ENCODE assay signal across 10 mouse cellular contexts in the genomic region with DNA sequence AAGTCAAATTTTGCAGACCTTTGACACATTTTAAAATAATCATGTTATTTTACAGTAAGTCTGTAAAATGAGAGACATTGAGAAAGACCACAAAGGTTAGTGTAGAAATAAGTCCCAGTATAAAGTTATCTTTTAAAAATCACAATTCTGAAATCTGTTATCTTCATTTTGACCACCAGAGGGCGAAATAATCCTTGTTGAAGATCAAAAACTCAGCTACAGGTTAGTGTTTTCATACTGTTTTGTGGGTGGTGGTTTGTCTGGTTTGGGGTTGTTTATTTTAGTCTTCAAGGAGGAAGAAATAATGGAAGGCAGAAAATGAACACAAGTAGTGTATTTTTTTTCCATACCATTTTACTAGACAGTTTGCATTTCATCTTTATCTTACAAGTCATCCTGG.
A peak's percentile ranks its signal among the peaks of the same experiment; 100 is the strongest.
DNase-seq lines count a peak whose midpoint lies in the region; TF ChIP-seq lines count a peak whose summit lies in the region.
"Had no signal": no experiment of that assay in that cellular context is flagged by ENCODE, and none has a peak within 500 bp of the region (broad histone marks: within the 10 kb centered on the region; RNA-seq: fewer than 3 reads in every experiment).

No protein-coding gene starts in this region.

- TF ChIP-seq POLR2A in cerebellum, adult 2 months (IDR thresholded peaks at IDR 0.05; ENCODE audit: borderline replicate concordance, insufficient read depth, low read length), result no peak
- no peak for TF ChIP-seq POLR2A in liver, adult 2 months (IDR thresholded peaks at IDR 0.05; ENCODE audit: extremely low read depth, insufficient read depth, low read length)

- no peak overlapping the region for H3K27ac ChIP-seq in cerebellum, adult 2 months (ENCODE audit: insufficient read depth, low read length)
- H3K27ac ChIP-seq in liver, adult 2 months (replicated peaks; ENCODE audit: insufficient read depth, low read depth, low read length), result no peak overlapping the region
- H3K27ac ChIP-seq: embryonic facial prominence, embryonic 15.5 days had no signal

- H3K79me2 ChIP-seq in liver, adult 2 months (ENCODE audit: control insufficient read depth, insufficient read depth, low read length), result no peaks in the 10 kb centered on the region

- peak in 1 of 2 experiments; percentile 54 for DNase-seq in cerebellum, adult 2 months
- no peak for DNase-seq in cerebellum, adult 11 months
- peak; percentile 31 for DNase-seq in liver, adult 2 months (ENCODE audit: extremely low read depth, low read depth, low spot score)
- no peak for DNase-seq in liver
- DNase-seq in brain, embryonic 18.5 days (ENCODE audit: low read depth, low spot score), result peak; percentile 16
- peak; percentile 44 for DNase-seq in mesoderm, embryonic 11.5 days (ENCODE audit: low read depth, low spot score)
- no peak for DNase-seq in right cerebral cortex, adult 18-20 months
- DNase-seq in ovary, postnatal 10 days (ENCODE audit: low spot score), result no peak
- DNase-seq: layer of hippocampus, adult 9-11 months had no signal

- no peak overlapping the region for H3K9ac ChIP-seq in liver, adult 2 months (ENCODE audit: low read depth, low read length)
- H3K9ac ChIP-seq: embryonic facial prominence, embryonic 15.5 days had no signal

- no peak overlapping the region for H3K4me3 ChIP-seq in cerebellum, adult 2 months (replicated peaks; ENCODE audit: insufficient read depth, low read depth, low read length)
- H3K4me3 ChIP-seq in liver, adult 2 months (ENCODE audit: insufficient read depth, low read depth, low read length), result no peak overlapping the region
- H3K4me3 ChIP-seq: embryonic facial prominence, embryonic 15.5 days had no signal

- WGBS in cerebellum, adult 2 months, result 0% methylated on average over 1 of the region's 1 CpGs
- 0% methylated on average over 1 of the region's 1 CpGs for WGBS in liver, adult 2 months

- H3K4me1 ChIP-seq in cerebellum, adult 2 months (ENCODE audit: control insufficient read depth, insufficient read depth, low read length), result no peaks in the 10 kb centered on the region
- no peaks in the 10 kb centered on the region for H3K4me1 ChIP-seq in liver, adult 2 months (ENCODE audit: control insufficient read depth, insufficient read depth, low read length)
- H3K4me1 ChIP-seq: embryonic facial prominence, embryonic 15.5 days had no signal

- no peaks in the 10 kb centered on the region for H3K27me3 ChIP-seq in cerebellum, adult 2 months (ENCODE audit: control insufficient read depth, insufficient read depth, low read length)
- no peaks in the 10 kb centered on the region for H3K27me3 ChIP-seq in liver, adult 2 months (ENCODE audit: control insufficient read depth, insufficient read depth, low read length)
- H3K27me3 ChIP-seq: embryonic facial prominence, embryonic 15.5 days had no signal

- H3K36me3 ChIP-seq in liver, adult 2 months (ENCODE audit: control insufficient read depth, insufficient read depth, low read length), result no peaks in the 10 kb centered on the region
- H3K36me3 ChIP-seq: embryonic facial prominence, embryonic 15.5 days had no signal

- TF ChIP-seq CTCF in cerebellum, adult 2 months (IDR thresholded peaks at IDR 0.05; ENCODE audit: borderline replicate concordance, insufficient read depth, low read depth, low read length), result peak; percentile 54; the same call in 1 of the 2 replicates
- TF ChIP-seq CTCF in liver, adult 2 months (IDR thresholded peaks at IDR 0.05; ENCODE audit: low read depth, low read length), result peak; percentile 44

Comparison
In these comparisons a context has a peak if more than half of its experiments do, and no peak if none do; other contexts are left out.
1. DNase-seq: peak in liver, adult 2 months (single experiment), brain, embryonic 18.5 days (single experiment) and mesoderm, embryonic 11.5 days (single experiment); none in cerebellum, adult 11 months (single experiment), liver (single experiment), right cerebral cortex, adult 18-20 months (single experiment) and ovary, postnatal 10 days (single experiment).